ENCODE assay signal across 8 mouse cellular contexts in genomic region chr3:88336058-88337013, GRCm38 (mm10). TPM values are rescaled to one million over a fixed set of nuclear protein-coding genes. Genes with fewer than 3 reads are reported as not detected.
DNase-seq lines count a peak whose midpoint lies in the region; ATAC-seq and TF ChIP-seq lines count a peak whose summit lies in the region.

Gene Tmem79 (minus strand): TSS chr3:88336148.
Gene Smg5 (plus strand): TSS chr3:88336260.

- no peak for TF ChIP-seq CTCF in heart, adult 2 months (IDR thresholded peaks at IDR 0.05)

- DNase-seq in 3134 (ENCODE audit: extremely low read depth, insufficient read length, low spot score) = peak; percentile 97
- peak; percentile 97 for DNase-seq in adrenal gland, postnatal 36 days
- peak; percentile 97 to 98 for DNase-seq in heart, adult 2 months
- DNase-seq in kidney, adult 8-10 months = peak; percentile 95 to 97
- peak; percentile 97 to 98 for DNase-seq in spleen, postnatal 10 days (ENCODE audit: low spot score in 2 of 2)

- peak within 1 kb of the TSS; percentile 92 for H3K9ac ChIP-seq in embryonic facial prominence, embryonic 13.5 days
- peak within 1 kb of the TSS; percentile 95 for H3K9ac ChIP-seq in heart, adult 2 months (ENCODE audit: low read depth, low read length)
- peak within 1 kb of the TSS; percentile 89 for H3K9ac ChIP-seq in limb, embryonic 13.5 days
- peak within 1 kb of the TSS; percentile 82 for H3K9ac ChIP-seq in midbrain, embryonic 16.5 days (ENCODE audit: low read depth, low read length)

- 2% methylated on average over 62 of the region's 66 CpGs for WGBS in embryonic facial prominence, embryonic 13.5 days
- under 1% methylated on average over 59 of the region's 66 CpGs for WGBS in heart, adult 2 months
- WGBS in limb, embryonic 13.5 days = 3% methylated on average over 48 of the region's 66 CpGs
- 2% methylated on average over 44 of the region's 66 CpGs for WGBS in midbrain, embryonic 16.5 days

- peak within 1 kb of the TSS; percentile 76 for H3K4me3 ChIP-seq in embryonic facial prominence, embryonic 13.5 days
- H3K4me3 ChIP-seq in heart, adult 2 months = peak within 1 kb of the TSS; percentile 85
- H3K4me3 ChIP-seq in limb, embryonic 13.5 days = peak within 1 kb of the TSS; percentile 76
- peak within 1 kb of the TSS; percentile 70 for H3K4me3 ChIP-seq in midbrain, embryonic 16.5 days (ENCODE audit: low read depth, low read length)

- peaks cover 5% of the 10 kb centered on the region; the same call in 1 of the 2 replicates for H3K36me3 ChIP-seq in embryonic facial prominence, embryonic 13.5 days
- H3K36me3 ChIP-seq in heart, adult 2 months (ENCODE audit: control insufficient read depth, insufficient read depth, low read length) = no peaks in the 10 kb centered on the region
- peaks cover 5% of the 10 kb centered on the region for H3K36me3 ChIP-seq in limb, embryonic 13.5 days
- H3K36me3 ChIP-seq in midbrain, embryonic 16.5 days (ENCODE audit: control insufficient read depth, insufficient read depth, low read length) = no peaks in the 10 kb centered on the region

- no peaks in the 10 kb centered on the region; the same call in 1 of the 2 replicates for H3K79me2 ChIP-seq in heart, adult 2 months (replicated peaks; ENCODE audit: control insufficient read depth, insufficient read depth, low read length)

- TF ChIP-seq POLR2A in heart, adult 2 months (IDR thresholded peaks at IDR 0.05; ENCODE audit: insufficient read depth, low read depth, low read length) = peak; percentile 99

- peaks cover 26% of the 10 kb centered on the region for H3K4me1 ChIP-seq in embryonic facial prominence, embryonic 13.5 days
- peaks cover 6% of the 10 kb centered on the region for H3K4me1 ChIP-seq in heart, adult 2 months (ENCODE audit: control insufficient read depth, insufficient read depth, low read length)
- peaks cover 23% of the 10 kb centered on the region for H3K4me1 ChIP-seq in limb, embryonic 13.5 days
- peaks cover 19% of the 10 kb centered on the region for H3K4me1 ChIP-seq in midbrain, embryonic 16.5 days (ENCODE audit: control insufficient read depth, insufficient read depth, low read length)

- TF ChIP-seq EP300 in heart, adult 2 months (IDR thresholded peaks at IDR 0.05; ENCODE audit: insufficient read depth, low read depth, low read length) = no peak

- peak within 1 kb of the TSS; percentile 78 for H3K4me2 ChIP-seq in embryonic facial prominence, embryonic 13.5 days
- H3K4me2 ChIP-seq in limb, embryonic 13.5 days (replicated peaks) = peak within 1 kb of the TSS; percentile 79
- H3K4me2 ChIP-seq in midbrain, embryonic 16.5 days (ENCODE audit: low read length) = peak within 1 kb of the TSS; percentile 86

- no peaks in the 10 kb centered on the region for H3K9me3 ChIP-seq in embryonic facial prominence, embryonic 13.5 days
- no peaks in the 10 kb centered on the region for H3K9me3 ChIP-seq in limb, embryonic 13.5 days
- no peaks in the 10 kb centered on the region for H3K9me3 ChIP-seq in midbrain, embryonic 16.5 days (replicated peaks; ENCODE audit: control insufficient read depth, low read length, poor library complexity, severe bottlenecking)

- no peaks in the 10 kb centered on the region for H3K27me3 ChIP-seq in embryonic facial prominence, embryonic 13.5 days
- no peaks in the 10 kb centered on the region for H3K27me3 ChIP-seq in heart, adult 2 months (ENCODE audit: control insufficient read depth, insufficient read depth, low read length)
- no peaks in the 10 kb centered on the region for H3K27me3 ChIP-seq in limb, embryonic 13.5 days
- no peaks in the 10 kb centered on the region for H3K27me3 ChIP-seq in midbrain, embryonic 16.5 days (ENCODE audit: control insufficient read depth, insufficient read depth, low read depth, low read length)

- intact Hi-C loops in heart, adult 2 months (cut with DNase I) = loop anchor here (5.0 kb wide), 1 partner anchor 39 kb away; the partner anchor contains the start of genes Cct3 and Tsacc

- peak within 1 kb of the TSS; percentile 96 for H3K27ac ChIP-seq in embryonic facial prominence, embryonic 13.5 days
- H3K27ac ChIP-seq in heart, adult 2 months = peak within 1 kb of the TSS; percentile 99
- H3K27ac ChIP-seq in limb, embryonic 13.5 days = peak within 1 kb of the TSS; percentile 90
- H3K27ac ChIP-seq in midbrain, embryonic 16.5 days (ENCODE audit: low read length) = peak within 1 kb of the TSS; percentile 95

- ATAC-seq in embryonic facial prominence, embryonic 13.5 days (ENCODE audit: insufficient number of reproducible peaks, insufficient read depth, low FRiP score, low TSS enrichment, low read depth) = peak; percentile 90
- ATAC-seq in limb, embryonic 13.5 days (ENCODE audit: low FRiP score, low read depth) = peak; percentile 94
- peak; percentile 97 for ATAC-seq in midbrain, embryonic 16.5 days

RNA-seq across cellular contexts. Expression of gene Tmem79, which starts in this region (rescaled TPM):
- 10 to 100 TPM in 1 of 2 experiments, 1 to 10 TPM in 1; 9.8 to 13.9 TPM for total RNA-seq in adrenal gland, postnatal 36 days (2021)
- polyA plus RNA-seq in embryonic facial prominence, embryonic 13.5 days (2015; fragmentation: Nextera tagmentation; extraction: Ambion mirVana) = 9.1 and 10.4 TPM in 2 replicates
- 1 to 10 TPM; 1.6 to 1.7 TPM for total RNA-seq in heart, adult 2 months (2021)
- 2.3 and 3.5 TPM in 2 replicates for polyA plus RNA-seq in heart, adult 2 months (2012; rRNA removed)
- 6.4 and 6.8 TPM in 2 replicates for polyA plus RNA-seq in limb, embryonic 13.5 days (2015; fragmentation: Nextera tagmentation; extraction: Ambion mirVana)
- 1.0 and 1.2 TPM in 2 replicates for polyA plus RNA-seq in midbrain, embryonic 16.5 days (2015; fragmentation: Nextera tagmentation; extraction: Ambion mirVana)

RNA-seq across cellular contexts. Expression of gene Smg5, which starts in this region (rescaled TPM):
- total RNA-seq in adrenal gland, postnatal 36 days (2021) = 10 to 100 TPM; 43.2 to 45.0 TPM
- 55.0 and 58.3 TPM in 2 replicates for polyA plus RNA-seq in embryonic facial prominence, embryonic 13.5 days (2015; fragmentation: Nextera tagmentation; extraction: Ambion mirVana)
- total RNA-seq in heart, adult 2 months (2021) = 10 to 100 TPM; 42.7 to 45.8 TPM
- 44.4 and 66.9 TPM in 2 replicates for polyA plus RNA-seq in heart, adult 2 months (2012; rRNA removed)
- 54.9 and 58.4 TPM in 2 replicates for polyA plus RNA-seq in limb, embryonic 13.5 days (2015; fragmentation: Nextera tagmentation; extraction: Ambion mirVana)
- 61.4 and 65.7 TPM in 2 replicates for polyA plus RNA-seq in midbrain, embryonic 16.5 days (2015; fragmentation: Nextera tagmentation; extraction: Ambion mirVana)

Comparison
In these comparisons a context has a peak if more than half of its experiments do, and no peak if none do; other contexts are left out.
1. Peak in every context shown above with its lines: DNase-seq, ATAC-seq, H3K4me3 ChIP-seq and H3K27ac ChIP-seq.